Mouse (Mus musculus): ENCODE measurements around the gene Rgs3. TPM values are rescaled to one million over a fixed set of nuclear protein-coding genes. Genes with fewer than 3 reads are reported as not detected.

The Rgs3 gene
- total RNA-seq, 4 experiments from 2014 or later = 30.4 to 34.1 (median 32.8) TPM

DNA sequence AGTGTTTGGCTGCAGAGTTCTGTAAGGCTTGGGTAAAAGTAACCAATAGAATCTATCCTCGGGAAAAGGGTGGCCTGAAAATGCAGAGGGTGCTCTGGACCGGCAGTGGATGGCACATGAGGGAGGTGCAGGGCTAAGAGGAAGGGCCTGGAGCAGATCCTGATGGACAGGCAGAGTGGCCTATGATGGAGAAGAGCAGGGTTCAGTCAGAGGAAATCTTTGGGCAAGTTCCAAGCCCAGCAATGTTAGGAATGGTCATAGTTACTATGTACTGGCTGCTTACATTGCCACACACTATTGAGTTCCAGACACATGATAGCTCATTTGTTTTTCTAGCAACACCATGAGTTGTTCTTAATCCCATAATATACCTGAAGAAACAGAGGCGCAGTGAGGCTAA, 124.7 kb downstream of the Rgs3 start:
- DNase-seq (ENCODE audit: low spot score in 2 of 2) = no peak

GRCm38 (mm10) chr4:62685268-62685667, 125.6 kb downstream of the Rgs3 start:
- DNase-seq (ENCODE audit: low spot score in 2 of 2) = no peak

GRCm38 (mm10) chr4:62686769-62687168, 127.1 kb downstream of the Rgs3 start:
- DNase-seq (ENCODE audit: low spot score in 2 of 2) = no peak

GRCm38 (mm10) chr4:62688142-62688541, 128.5 kb downstream of the Rgs3 start:
- no peak for DNase-seq (ENCODE audit: low spot score in 2 of 2)

GRCm38 (mm10) chr4:62690997-62691396, 131.3 kb downstream of the Rgs3 start:
- DNase-seq (ENCODE audit: low spot score in 2 of 2) = no peak

- no peak for DNase-seq (ENCODE audit: low spot score in 2 of 2)
Observed at GRCm38 (mm10) chr4:62691625-62692024, 132.0 kb downstream of the Rgs3 start.

DNA sequence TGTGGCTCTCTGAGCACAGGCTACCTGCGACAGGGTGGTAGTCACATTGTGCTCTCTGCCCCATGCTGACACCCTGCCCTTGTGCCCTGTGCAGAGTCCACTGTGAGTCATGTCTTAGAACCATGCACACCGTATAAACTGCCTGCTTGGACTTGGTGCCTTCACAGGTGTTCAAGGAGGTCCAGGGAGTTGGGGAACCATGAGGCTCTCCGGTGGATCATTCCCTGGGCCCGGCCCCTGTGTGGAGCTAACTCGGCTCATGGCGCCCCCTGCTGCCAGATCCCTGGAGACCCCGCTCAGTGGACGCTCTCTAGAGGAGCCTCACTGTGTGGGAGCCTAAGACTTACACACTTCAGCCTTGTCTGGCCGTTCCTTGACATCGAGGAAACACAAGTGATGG, 134.2 kb downstream of the Rgs3 start:
- no peak for DNase-seq (ENCODE audit: low spot score in 2 of 2)

- no peak for DNase-seq (ENCODE audit: low spot score in 2 of 2)
Observed at GRCm38 (mm10) chr4:62694703-62695439, 135.2 kb downstream of the Rgs3 start.

DNA sequence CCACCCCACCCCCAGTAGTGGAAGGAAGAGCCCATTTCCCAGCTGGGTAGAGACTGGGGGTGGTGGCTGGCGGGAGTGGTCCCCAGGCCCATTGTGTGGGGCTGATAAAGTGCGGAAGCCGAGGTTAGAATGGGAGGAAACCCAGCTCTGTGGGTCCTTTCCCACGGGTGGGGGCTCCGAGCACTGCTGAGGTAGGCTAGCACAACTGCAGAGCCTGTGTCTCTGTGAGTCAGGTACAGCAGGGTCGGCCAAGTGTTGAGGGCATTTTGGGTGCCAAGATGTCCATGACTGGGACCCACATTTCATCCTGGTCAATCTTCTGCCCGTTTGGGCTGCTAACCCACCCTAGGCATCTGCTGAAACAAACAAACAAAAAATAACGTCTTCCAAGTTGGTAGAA, 135.9 kb downstream of the Rgs3 start:
- no peak for DNase-seq (ENCODE audit: low spot score in 2 of 2)

- DNase-seq (ENCODE audit: low spot score in 2 of 2) = no peak
Observed at GRCm38 (mm10) chr4:62695946-62696345, 136.3 kb downstream of the Rgs3 start.

DNA sequence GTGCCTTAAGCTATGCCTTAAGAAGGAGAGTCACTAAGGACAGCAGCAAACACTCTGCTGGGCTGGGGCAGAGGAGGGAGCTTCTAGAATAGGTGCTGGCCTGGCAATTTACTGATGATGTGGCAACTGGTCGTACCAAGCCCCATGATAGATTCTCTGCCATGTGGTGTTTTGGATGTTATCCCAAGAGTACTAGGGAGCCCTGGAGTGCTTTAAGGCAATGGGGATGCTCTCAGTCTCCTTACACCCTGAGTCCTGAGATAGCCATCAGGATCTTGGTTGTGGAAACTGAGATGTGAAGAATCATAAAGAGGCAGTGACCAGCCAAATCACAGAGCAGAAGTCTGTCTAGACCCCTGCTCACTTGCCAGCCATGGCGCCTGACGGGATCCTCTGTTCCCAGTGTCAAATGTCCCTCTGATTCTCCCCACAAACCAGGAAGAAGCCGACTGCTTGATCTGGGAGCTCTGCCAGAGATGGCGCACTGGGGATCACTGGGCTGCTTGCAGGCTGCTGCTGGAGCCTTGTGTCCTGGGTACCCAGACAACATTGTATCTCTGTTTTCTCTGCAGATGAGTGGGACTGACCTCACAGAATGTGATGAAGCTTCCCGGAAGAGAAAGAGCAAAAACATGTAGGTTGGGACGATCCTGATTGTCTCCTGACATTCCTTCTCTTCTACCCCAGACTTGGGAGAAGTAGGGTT, 137.2 kb downstream of the Rgs3 start:
- DNase-seq (ENCODE audit: low spot score in 2 of 2) = peak in 1 of 2 experiments; percentile 56

- peak; percentile 79 for DNase-seq (ENCODE audit: low spot score in 2 of 2)
Observed at GRCm38 (mm10) chr4:62697469-62697868, 137.8 kb downstream of the Rgs3 start.

DNA sequence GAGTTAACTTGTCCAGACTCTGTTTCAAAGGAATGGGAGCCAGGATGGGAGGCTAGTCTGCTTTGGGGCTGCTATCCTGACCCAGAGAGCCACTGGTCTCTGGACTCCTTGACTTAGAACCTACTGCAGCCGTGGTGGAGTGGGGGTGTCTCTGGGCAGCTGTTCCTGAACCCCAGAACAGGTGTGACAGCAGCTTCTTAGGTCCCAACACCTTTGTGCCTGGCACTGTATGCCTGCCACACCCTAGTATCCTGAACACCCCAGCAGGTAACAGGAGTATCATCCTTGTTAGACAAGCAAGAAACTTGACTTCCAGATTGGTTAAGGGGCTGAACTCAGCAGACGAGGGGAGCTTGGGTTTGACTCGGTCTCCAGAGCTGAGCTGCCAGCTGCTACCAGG, 138.9 kb downstream of the Rgs3 start:
- DNase-seq (ENCODE audit: low spot score in 2 of 2) = no peak

DNA sequence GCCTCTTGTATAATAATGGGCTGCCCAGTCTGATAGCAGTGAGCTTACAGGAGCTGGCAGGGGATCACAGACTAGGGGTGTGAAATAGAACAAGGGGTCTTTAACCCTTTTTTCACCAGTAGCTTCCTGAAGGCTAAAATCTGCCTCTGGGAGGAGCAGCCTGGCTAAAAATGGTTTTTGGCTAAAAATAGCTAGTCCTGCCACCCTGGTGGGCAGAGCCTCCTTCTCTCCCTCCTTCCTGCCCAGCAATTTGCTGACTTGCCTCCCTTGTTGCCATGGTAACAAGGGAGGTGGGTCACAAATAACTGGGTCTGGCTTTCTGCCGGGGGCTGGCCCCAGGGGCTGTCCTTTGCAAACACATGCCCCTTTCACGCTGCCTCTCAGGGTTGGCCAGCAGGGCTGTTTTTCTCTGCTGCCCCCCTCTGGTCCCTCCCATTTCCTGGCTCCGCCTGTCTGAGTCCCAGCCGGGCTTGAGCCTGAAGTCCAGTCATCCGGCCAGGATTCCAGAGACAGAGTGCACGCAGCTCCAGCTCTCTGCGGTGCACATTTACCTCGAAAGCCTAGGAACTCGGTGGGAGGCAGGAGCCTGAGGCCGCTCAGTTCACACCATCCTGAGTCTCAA, 139.7 kb downstream of the Rgs3 start:
- DNase-seq (ENCODE audit: low spot score in 2 of 2) = peak; percentile 74 to 95

DNA sequence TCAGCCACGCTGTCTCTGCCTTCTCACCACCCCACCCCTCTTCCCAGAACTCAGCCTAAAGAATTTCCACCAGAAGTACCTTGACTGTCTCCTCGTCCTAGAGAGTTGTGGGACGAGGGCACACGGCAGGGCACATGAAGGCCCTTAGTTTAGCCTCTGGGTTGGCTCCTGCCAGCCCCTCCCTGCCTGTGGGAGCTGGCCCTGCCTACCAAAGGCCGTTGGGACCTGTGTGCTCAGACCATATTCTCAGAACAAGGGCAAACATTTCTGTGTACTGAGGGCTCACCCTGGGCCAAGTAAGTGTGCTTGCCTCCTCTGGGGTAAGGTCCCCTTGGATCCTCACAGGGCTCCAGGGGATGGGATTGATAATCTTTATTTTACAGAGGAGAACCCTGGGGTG, 140.8 kb downstream of the Rgs3 start:
- no peak for DNase-seq (ENCODE audit: low spot score in 2 of 2)

- DNase-seq (ENCODE audit: low spot score in 2 of 2) = no peak
Observed at GRCm38 (mm10) chr4:62703151-62703550, 143.5 kb downstream of the Rgs3 start.

DNA sequence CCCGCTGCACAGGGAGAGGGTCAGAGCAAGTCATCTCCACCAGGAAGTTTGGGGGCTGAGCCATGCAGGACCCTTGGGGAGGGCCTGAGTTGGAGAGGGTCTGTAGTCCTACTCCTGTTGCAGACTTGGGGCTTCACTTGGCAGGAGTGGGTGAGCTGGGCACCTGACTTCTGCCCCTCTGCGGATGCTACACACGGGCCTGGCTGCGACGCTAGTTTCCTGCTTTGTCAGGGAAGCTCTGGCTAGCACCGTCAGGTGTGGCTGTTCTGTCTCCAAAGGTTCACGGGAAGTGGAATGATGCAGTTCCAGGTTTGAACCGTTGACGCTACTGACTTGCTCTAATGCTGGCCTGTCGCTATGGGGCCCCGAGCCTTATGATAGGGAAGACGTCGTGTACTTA, 144.6 kb downstream of the Rgs3 start:
- DNase-seq (ENCODE audit: low spot score in 2 of 2) = no peak

DNA sequence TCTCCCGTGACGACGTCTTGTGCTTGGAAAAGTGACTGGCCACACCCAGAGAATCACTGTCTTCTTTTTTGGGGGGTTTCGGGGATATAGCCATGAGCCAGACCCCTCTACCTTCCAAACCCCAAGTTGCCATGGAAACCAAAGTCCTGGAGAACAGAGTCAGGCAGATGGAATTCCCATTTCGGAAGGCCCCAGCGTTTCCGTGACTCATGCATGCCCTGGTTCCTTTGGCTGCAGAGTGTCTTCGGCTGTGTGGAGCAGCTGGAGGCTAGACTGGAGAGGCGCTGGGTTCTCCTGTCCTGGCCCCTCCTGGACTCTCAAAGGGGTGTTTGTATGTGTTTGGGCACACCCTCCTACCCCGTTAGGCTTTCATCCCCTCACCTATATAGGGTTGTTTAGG, 145.4 kb downstream of the Rgs3 start:
- DNase-seq (ENCODE audit: low spot score in 2 of 2) = no peak

GRCm38 (mm10) chr4:62705749-62706148, 146.1 kb downstream of the Rgs3 start:
- DNase-seq (ENCODE audit: low spot score in 2 of 2) = no peak

DNA sequence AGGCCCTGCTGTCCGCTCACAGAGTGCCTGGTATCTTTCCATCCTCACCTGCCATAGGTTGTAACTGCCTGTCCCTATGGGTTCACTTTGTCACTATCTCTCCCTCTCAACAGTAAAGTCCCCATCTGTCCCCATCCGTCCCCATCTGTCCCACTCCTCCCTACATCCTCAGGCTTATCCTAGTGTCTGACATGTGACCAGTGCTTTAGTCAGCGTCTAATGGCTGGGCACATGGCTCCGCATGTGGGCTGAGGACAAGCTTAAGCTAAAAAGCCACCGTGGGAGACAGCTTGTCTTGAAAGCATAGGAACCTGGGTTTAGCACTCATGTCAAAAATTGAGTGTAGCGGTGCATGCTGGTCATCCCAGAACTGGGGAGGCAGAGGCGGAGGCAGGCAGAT, 148.4 kb downstream of the Rgs3 start:
- no peak for DNase-seq (ENCODE audit: low spot score in 2 of 2)

GRCm38 (mm10) chr4:62708994-62709393, 149.3 kb downstream of the Rgs3 start:
- DNase-seq (ENCODE audit: low spot score in 2 of 2) = no peak

GRCm38 (mm10) chr4:62709448-62709847, 149.8 kb downstream of the Rgs3 start:
- no peak for DNase-seq (ENCODE audit: low spot score in 2 of 2)

DNA sequence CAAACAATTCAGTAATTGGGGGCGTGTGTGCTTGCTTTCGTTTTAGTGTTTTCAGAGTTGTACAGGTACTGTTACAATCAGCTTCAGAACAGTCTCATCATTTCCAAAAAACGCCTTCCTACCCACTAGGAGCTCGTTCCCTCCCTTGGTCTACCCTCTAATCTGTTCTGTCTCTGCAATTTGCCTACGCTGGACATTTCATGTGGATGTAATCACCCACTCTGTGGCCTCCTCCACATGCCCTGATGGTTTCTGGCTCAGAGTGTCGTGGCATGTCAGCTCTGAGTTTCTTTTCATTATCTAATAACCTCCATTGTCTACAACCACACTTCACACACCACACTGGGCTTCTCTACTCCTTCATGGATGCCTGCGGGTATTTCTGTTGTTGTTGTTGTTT, 151.5 kb downstream of the Rgs3 start:
- no peak for DNase-seq (ENCODE audit: low spot score in 2 of 2)

Data from left cerebral cortex, adult 8-10 months (tissue).